ENCODE assay signal across 8 mouse cellular contexts in genomic region chr17:83526624-83527532, GRCm38 (mm10). TPM values are rescaled to one million over a fixed set of nuclear protein-coding genes. Genes with fewer than 3 reads are reported as not detected.
DNase-seq lines count a peak whose midpoint lies in the region; ATAC-seq and TF ChIP-seq lines count a peak whose summit lies in the region.

No protein-coding gene starts in this region.

- H3K4me3 ChIP-seq in bone marrow macrophage, adult 2 months (ENCODE audit: insufficient read depth, low read length) = peak overlapping the region; percentile 49
- H3K4me3 ChIP-seq in intestine, embryonic 16.5 days (ENCODE audit: low read length) = no peak overlapping the region; the same call in 1 of the 2 replicates
- peak overlapping the region; percentile 19; the same call in 1 of the 2 replicates for H3K4me3 ChIP-seq in lung, embryonic 15.5 days

- H3K9me3 ChIP-seq in intestine, embryonic 16.5 days (ENCODE audit: control insufficient read depth, low read length) = no peaks in the 10 kb centered on the region
- no peaks in the 10 kb centered on the region for H3K9me3 ChIP-seq in lung, embryonic 15.5 days

- ATAC-seq in intestine, embryonic 16.5 days = peak; percentile 84
- ATAC-seq in lung, embryonic 15.5 days (ENCODE audit: borderline replicate concordance, extremely low read depth, low FRiP score, low TSS enrichment) = peak; percentile 87
- ATAC-seq in neutrophil, adult 5-6 weeks (ENCODE audit: extremely low read depth, insufficient number of reproducible peaks, low FRiP score, poor library complexity, severe bottlenecking) = peak; percentile 62; the same call in 1 of the 2 replicates

- no peaks in the 10 kb centered on the region for H3K36me3 ChIP-seq in intestine, embryonic 16.5 days (ENCODE audit: control insufficient read depth, insufficient read depth, low read length)
- no peaks in the 10 kb centered on the region for H3K36me3 ChIP-seq in lung, embryonic 15.5 days

- H3K4me1 ChIP-seq in bone marrow macrophage, adult 2 months (ENCODE audit: control insufficient read depth, insufficient read depth, low read length) = peaks cover 21% of the 10 kb centered on the region
- peaks cover 16% of the 10 kb centered on the region for H3K4me1 ChIP-seq in intestine, embryonic 16.5 days (ENCODE audit: control insufficient read depth, insufficient read depth, low read length)
- peaks cover 33% of the 10 kb centered on the region for H3K4me1 ChIP-seq in lung, embryonic 15.5 days

- DNase-seq in ES-CJ7 (ENCODE audit: low read depth, low spot score) = peak; percentile 89
- peak; percentile 96 for DNase-seq in heart, adult 11 months
- no peak for DNase-seq in right cerebral cortex, adult 2 months (ENCODE audit: low spot score in 2 of 2)
- DNase-seq in cerebellum, adult 9-11 months = no peak

- TF ChIP-seq POLR2A in bone marrow macrophage, adult 2 months (IDR thresholded peaks at IDR 0.05; ENCODE audit: borderline replicate concordance, low read depth, low read length) = no peak

- no peaks in the 10 kb centered on the region for H3K27me3 ChIP-seq in intestine, embryonic 16.5 days (replicated peaks; ENCODE audit: control insufficient read depth, insufficient read depth, low read length)
- no peaks in the 10 kb centered on the region for H3K27me3 ChIP-seq in lung, embryonic 15.5 days

- WGBS in intestine, embryonic 16.5 days = 31% methylated on average over 13 of the region's 13 CpGs
- 31% methylated on average over 13 of the region's 13 CpGs for WGBS in lung, embryonic 15.5 days

- peak overlapping the region; percentile 45 for H3K4me2 ChIP-seq in intestine, embryonic 16.5 days (ENCODE audit: low read depth, low read length)
- peak overlapping the region; percentile 57 for H3K4me2 ChIP-seq in lung, embryonic 15.5 days

- TF ChIP-seq CTCF in bone marrow macrophage, adult 2 months (IDR thresholded peaks at IDR 0.05; ENCODE audit: low read depth, low read length) = no peak

- H3K27ac ChIP-seq in bone marrow macrophage, adult 2 months (ENCODE audit: insufficient read depth, low read depth, low read length) = peak overlapping the region; percentile 94
- peak overlapping the region; percentile 62; the same call in 1 of the 2 replicates for H3K27ac ChIP-seq in intestine, embryonic 16.5 days (ENCODE audit: low read length)
- H3K27ac ChIP-seq in lung, embryonic 15.5 days = peak overlapping the region; percentile 68

- peak overlapping the region; percentile 38; the same call in 1 of the 2 replicates for H3K9ac ChIP-seq in intestine, embryonic 16.5 days (ENCODE audit: low read depth, low read length)
- 0 out of 2 replicates have a peak overlapping the region, but pooled peaks have one; percentile 14 for H3K9ac ChIP-seq in lung, embryonic 15.5 days

RNA-seq across cellular contexts. Expression of gene Cox7a2l, which starts 9.7 kb away (rescaled TPM):
- polyA plus RNA-seq in bone marrow macrophage, adult 2 months (2012; ENCODE audit: insufficient read depth, insufficient read length, missing spikeins) = 346 and 372 TPM in 2 replicates
- 189 and 191 TPM in 2 replicates for polyA plus RNA-seq in intestine, embryonic 16.5 days (2015; fragmentation: Nextera tagmentation; extraction: Ambion mirVana)
- polyA plus RNA-seq in lung, embryonic 15.5 days (2015; fragmentation: Nextera tagmentation; extraction: Ambion mirVana) = 165 and 172 TPM in 2 replicates
- total RNA-seq in neutrophil, adult 5-6 weeks (2017) = 271 and 291 TPM in 2 replicates

Comparison
In these comparisons a context has a peak if more than half of its experiments do, and no peak if none do; other contexts are left out.
1. DNase-seq: peak in ES-CJ7 (single experiment) and heart, adult 11 months (single experiment); none in right cerebral cortex, adult 2 months (0 of 2) and cerebellum, adult 9-11 months (single experiment).
2. Peak in every context shown above with its lines, with median percentiles within 50 percentile points of each other: H3K27ac ChIP-seq and ATAC-seq.